Mouse (Mus musculus) lung, postnatal 0 days (tissue): ENCODE results near the gene Gm7168.
"Not testable (repeated sequence)": the region's sequence is repeated elsewhere in the genome, so short reads cannot be mapped to it uniquely, and the experiment has no call there.

Source experiments
- CTCF ChIP-seq: IDR thresholded peaks from 2 replicates; pipeline ENCODE4 v1.5.1; 2016; ENCODE audit warnings: antibody characterized with exemption, mild to moderate bottlenecking
- EP300 ChIP-seq: IDR thresholded peaks from 2 replicates; pipeline ENCODE4 v1.6.1; 2016; ENCODE audit warnings: antibody characterized with exemption, mild to moderate bottlenecking, control low read depth

DNA sequence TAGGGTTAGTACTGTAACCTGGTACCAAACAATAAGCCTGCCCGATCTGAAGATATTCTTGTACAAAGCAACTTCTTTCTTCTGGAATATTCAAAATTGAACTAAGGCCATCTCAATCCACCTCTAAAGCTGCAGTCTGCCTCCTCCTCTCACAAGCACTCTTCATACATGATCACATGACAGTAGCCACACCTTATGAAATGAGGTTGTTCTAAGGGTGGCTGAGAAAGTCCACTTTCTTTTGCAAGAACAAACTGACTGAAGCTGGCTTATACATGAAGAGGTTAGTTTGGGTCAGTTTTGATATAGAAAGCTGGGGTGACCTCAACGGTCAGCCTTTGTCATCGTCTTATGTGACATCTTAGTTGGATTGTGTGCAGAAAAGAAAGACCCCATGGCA lies 14.1 kb downstream of the Gm7168 start:
- TF ChIP-seq CTCF, EP300: not testable (repeated sequence)
